Mouse (Mus musculus): Measurements from ENCODE around the gene Nup85.

GRCm38 (mm10) chr11:115615108-115615825, 51.0 kb downstream of the Nup85 start:
- TF ChIP-seq CTCF (IDR thresholded peaks at IDR 0.05; ENCODE audit: extremely low read depth, insufficient read length, insufficient replicate concordance, low read depth, low read length): no peak
- no peak for TF ChIP-seq POLR2A (IDR thresholded peaks at IDR 0.05; ENCODE audit: low read depth, low read length)

Measured in small intestine, adult 2 months (tissue).